Mouse (Mus musculus): ENCODE data around the gene Ccdc93.
A peak's percentile ranks its signal among the peaks of the same experiment; 100 is the strongest.

Ccdc93 gene

GRCm38 (mm10) chr1:121430938-121431928 is at the start of gene Ccdc93:
Gene Ccdc93, plus strand, starts transcription at chr1:121431049.
- peak; percentile 98 for DNase-seq (ENCODE audit: low read depth)

GRCm38 (mm10) chr1:121381562-121381961 is 49.3 kb upstream of the Ccdc93 start:
- DNase-seq (ENCODE audit: low read depth), result no peak

GRCm38 (mm10) chr1:121388312-121388711 is 42.5 kb upstream of the Ccdc93 start:
- no peak for DNase-seq (ENCODE audit: low read depth)

GRCm38 (mm10) chr1:121388732-121389131 is 42.1 kb upstream of the Ccdc93 start:
- no peak for DNase-seq (ENCODE audit: low read depth)

GRCm38 (mm10) chr1:121389574-121389973 is 41.3 kb upstream of the Ccdc93 start:
- DNase-seq (ENCODE audit: low read depth), result no peak

- no peak for DNase-seq (ENCODE audit: low read depth)
Measured at GRCm38 (mm10) chr1:121390003-121390402, 40.8 kb upstream of the Ccdc93 start.

- no peak for DNase-seq (ENCODE audit: low read depth)
Measured at GRCm38 (mm10) chr1:121390421-121390820, 40.4 kb upstream of the Ccdc93 start.

GRCm38 (mm10) chr1:121390855-121391254 is 40.0 kb upstream of the Ccdc93 start:
- DNase-seq (ENCODE audit: low read depth), result no peak

GRCm38 (mm10) chr1:121393117-121393516 is 37.7 kb upstream of the Ccdc93 start:
- DNase-seq (ENCODE audit: low read depth), result no peak

- DNase-seq (ENCODE audit: low read depth), result no peak
Measured at GRCm38 (mm10) chr1:121394764-121395163, 36.1 kb upstream of the Ccdc93 start.

- no peak for DNase-seq (ENCODE audit: low read depth)
Measured at GRCm38 (mm10) chr1:121396501-121396900, 34.3 kb upstream of the Ccdc93 start.

GRCm38 (mm10) chr1:121398231-121398630 is 32.6 kb upstream of the Ccdc93 start:
- no peak for DNase-seq (ENCODE audit: low read depth)

GRCm38 (mm10) chr1:121398986-121399881 is 31.6 kb upstream of the Ccdc93 start:
- DNase-seq (ENCODE audit: low read depth), result no peak

GRCm38 (mm10) chr1:121400243-121400642 is 30.6 kb upstream of the Ccdc93 start:
- DNase-seq (ENCODE audit: low read depth), result peak; percentile 40

GRCm38 (mm10) chr1:121419084-121419483 is 11.8 kb upstream of the Ccdc93 start:
- DNase-seq (ENCODE audit: low read depth), result peak; percentile 44

- no peak for DNase-seq (ENCODE audit: low read depth)
Measured at GRCm38 (mm10) chr1:121419569-121420265, 11.1 kb upstream of the Ccdc93 start.

GRCm38 (mm10) chr1:121430183-121430937 is 489 bp upstream of the Ccdc93 start:
- DNase-seq (ENCODE audit: low read depth), result no peak

GRCm38 (mm10) chr1:121435981-121436380 is 5.1 kb downstream of the Ccdc93 start:
- DNase-seq (ENCODE audit: low read depth), result no peak

GRCm38 (mm10) chr1:121440535-121441381 is 9.9 kb downstream of the Ccdc93 start:
- peak; percentile 64 for DNase-seq (ENCODE audit: low read depth)

- no peak for DNase-seq (ENCODE audit: low read depth)
Measured at GRCm38 (mm10) chr1:121444147-121444546, 13.3 kb downstream of the Ccdc93 start.

All from naive thymus-derived CD4-positive, alpha-beta T cell, adult 2 months (primary cell).